Mouse (Mus musculus) spleen, adult 2 months (tissue): ENCODE measurements around the gene Npc1l1.

Source experiments
- CTCF ChIP-seq: fragments of 200-500 bp; IDR thresholded peaks from 2 replicates; pipeline ENCODE4 v1.5.1; 2011; ENCODE audit warnings: mild to moderate bottlenecking, inconsistent platforms; ENCODE audit not compliant: insufficient read depth, insufficient read length, insufficient replicate concordance; ENCODE audit errors: extremely low read depth
- POLR2A ChIP-seq: fragments of 200-500 bp; IDR thresholded peaks from 2 replicates; pipeline ENCODE4 v1.6.1; 2011; ENCODE audit warnings: low read depth, low read length, inconsistent platforms

DNA sequence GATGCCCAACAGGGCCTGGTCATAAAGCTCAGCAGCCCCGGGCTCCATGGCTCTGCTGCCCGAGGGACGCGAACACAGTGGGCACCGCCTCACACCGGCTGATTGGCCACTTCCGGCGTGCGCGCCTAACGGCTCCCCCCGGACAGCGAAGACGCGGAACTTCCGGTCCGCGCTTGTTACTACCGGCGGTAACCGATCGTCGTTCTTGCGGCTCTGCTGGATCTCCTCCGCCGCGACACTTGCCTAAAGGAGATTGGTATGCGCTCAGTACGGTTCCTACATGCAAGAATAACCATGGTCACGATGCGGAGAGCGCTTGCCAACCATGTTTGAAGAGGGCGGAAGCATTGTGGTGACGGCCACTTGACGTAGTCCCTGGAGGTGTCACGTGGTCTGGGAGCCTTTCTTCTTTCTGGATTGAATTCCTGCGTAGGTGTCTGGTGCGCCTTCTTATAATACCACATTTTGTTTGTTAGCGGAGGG is 29.8 kb downstream of the Npc1l1 start, which contains the start of gene Nudcd3:
- TF ChIP-seq CTCF (no peak), POLR2A (peak; percentile 40)
